Mouse (Mus musculus) urinary bladder, postnatal 25 days (tissue): ENCODE measurements around the gene Tmem33.

Experiments used
- DNase-seq: peaks from one replicate; pipeline ENCODE4 v3.0.0; 2022; ENCODE audit warnings: low spot score

The Tmem33 gene

GRCm38 (mm10) chr5:67260531-67261371 is at the start of gene Tmem33:
Gene Tmem33 (plus strand): TSS chr5:67260565.
- DNase-seq, result peak; percentile 80

- no peak for DNase-seq
Observed at GRCm38 (mm10) chr5:67213168-67213567, 47.2 kb upstream of the Tmem33 start.

DNA sequence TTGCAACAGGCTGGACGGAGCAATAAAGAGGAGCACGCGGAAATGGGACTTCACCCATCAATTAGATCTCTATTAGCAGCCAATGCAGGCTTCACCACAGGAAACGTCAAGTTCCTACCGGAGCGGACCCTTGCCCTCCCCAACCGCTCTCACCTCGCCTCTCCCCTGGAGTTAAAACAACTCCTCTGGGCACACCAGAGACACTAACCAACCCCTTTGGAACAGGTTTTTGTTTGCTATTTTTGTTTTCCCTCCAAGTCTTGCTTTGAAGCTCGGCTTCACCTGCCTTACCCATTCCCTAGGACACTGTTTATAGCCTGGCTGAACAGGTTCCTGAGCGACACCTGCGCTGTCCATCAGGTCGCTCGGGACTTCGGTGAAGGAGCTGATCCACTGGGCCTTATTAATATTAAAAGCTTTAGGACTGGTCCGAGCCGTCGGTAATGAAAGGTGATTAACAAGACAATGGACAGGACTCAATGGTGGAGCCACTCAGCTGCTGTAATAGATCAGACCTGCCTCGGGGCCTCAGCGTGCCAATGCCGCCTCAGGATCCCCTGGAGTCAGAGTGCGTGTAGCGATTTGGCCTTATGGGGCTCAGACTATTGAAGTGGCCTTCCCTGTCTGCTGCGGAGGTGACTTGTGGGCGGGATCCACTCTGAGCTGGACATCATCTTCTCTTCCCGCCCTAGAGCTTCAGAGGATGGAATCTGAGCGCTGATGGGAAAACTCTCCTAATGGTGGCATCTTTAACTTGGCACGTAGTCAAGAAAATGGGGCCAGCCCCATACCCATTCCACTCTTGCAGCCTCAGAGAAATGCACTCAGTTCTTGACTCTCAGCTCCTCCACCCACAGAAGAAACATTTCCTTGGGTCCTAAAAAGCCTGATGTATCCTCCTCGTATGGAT is 45.0 kb upstream of the Tmem33 start:
- DNase-seq, result no peak

- DNase-seq, result no peak
Observed at GRCm38 (mm10) chr5:67216031-67216778, 44.2 kb upstream of the Tmem33 start.

DNA sequence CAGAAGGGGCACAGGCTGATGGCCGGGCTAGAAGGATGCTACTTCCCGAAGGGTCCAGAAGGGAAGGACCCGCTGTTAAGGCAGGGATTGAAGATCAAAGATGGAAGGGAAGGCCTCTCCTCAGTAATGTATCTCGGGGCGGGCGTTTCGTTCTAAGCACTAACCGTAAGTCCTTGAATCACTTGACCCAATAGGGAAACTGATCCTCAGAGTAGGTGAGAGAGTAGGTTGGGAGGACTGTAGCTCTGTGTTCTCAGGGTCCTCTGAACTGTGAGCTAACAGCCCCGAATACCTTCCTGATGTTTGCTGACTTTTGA is 43.6 kb upstream of the Tmem33 start:
- DNase-seq, result no peak

- DNase-seq, result no peak
Observed at GRCm38 (mm10) chr5:67221901-67222300, 38.5 kb upstream of the Tmem33 start.

GRCm38 (mm10) chr5:67222440-67223390 is 37.6 kb upstream of the Tmem33 start:
- no peak for DNase-seq

DNA sequence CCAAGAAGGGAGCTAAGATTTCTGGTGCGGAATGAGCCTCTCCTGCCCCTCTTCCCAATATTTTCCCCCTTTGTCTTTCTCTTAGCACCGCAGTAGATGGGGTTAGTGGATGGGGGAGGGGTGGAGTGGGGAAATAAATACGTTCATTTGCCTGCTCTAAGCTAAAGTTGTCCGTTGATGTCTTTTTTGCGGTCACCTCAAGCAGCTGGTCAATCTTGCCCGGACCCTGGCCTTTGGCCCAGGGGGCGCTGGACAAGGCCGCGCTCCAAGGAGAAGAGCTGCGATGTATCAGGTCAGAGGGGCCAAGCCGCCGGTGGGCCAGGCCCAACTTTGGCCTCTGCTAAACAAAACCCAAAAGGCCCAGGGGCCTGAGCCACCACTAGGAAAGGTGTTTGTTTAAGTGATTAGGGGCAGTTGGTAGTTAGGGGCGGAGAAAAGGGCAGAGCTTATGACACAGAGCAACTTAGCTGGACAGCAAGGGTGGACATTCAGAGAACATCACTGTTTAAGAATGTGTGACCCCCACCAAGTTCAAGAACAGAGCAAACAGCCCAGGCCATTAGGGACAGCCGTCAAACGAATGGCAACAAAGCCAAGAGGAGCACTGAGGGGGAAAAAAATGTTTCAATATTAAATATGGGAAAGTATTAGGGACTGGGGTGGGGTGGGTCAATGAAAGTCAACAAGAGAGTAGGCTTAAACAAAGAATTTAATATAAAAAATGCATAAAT is 36.8 kb upstream of the Tmem33 start:
- DNase-seq, result no peak

DNA sequence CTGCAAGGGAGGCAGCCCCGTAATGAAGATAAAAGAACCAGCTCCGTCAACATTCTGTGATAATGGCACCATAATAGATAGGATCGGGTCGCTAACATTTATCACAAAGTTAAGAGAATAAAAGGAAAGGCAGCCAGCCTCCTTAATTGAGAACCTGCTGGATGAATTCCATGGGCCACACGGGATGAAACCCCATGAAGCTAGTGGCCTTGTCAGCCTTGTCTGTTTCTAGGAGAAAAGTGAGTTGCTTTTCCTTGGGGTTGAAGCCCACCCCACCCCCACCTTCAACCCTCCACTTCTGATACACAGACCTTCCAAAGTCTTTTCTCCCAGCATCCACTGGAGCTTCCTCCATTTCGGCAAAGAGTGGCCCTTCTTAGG is 36.3 kb upstream of the Tmem33 start:
- no peak for DNase-seq

DNA sequence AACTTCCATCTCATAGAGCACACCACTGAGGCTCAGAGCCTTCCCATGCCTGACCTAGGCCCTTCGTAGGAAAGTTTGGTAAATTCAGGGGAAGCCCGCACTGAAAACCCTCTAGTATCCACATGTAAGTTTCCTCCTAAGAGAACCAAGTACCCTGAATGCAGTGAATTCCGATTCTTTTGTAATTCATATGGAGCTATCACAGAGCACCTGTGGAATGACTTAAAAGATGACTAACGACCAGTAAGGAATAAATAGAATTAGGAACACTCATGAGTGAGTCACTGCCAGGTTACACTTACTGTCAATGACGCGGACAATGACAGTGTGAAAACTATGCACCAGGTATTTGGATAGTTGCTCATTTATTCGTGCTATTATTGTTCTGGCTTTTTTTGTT is 34.6 kb upstream of the Tmem33 start:
- no peak for DNase-seq

GRCm38 (mm10) chr5:67227261-67227660 is 33.1 kb upstream of the Tmem33 start:
- DNase-seq, result no peak

- DNase-seq, result no peak
Observed at GRCm38 (mm10) chr5:67227682-67228444, 32.5 kb upstream of the Tmem33 start.

DNA sequence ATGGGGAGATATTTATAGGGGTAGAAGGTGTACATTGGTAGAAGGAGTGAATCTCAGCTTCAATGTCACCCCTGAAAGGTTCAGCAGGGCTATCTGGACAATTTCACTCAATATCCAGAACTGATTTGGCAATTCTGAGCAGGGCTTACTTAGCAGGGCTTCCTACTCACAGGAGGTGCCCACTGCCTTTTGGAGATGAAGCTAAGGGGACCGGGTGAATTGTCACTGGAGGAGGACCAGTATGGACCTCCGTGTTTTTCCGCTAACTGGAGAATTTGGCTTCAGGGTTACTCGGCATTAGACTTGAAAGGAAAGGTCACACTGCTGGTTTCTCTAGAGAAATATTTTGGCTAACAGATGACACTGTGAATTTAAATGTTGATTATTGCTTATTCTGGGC is 25.7 kb upstream of the Tmem33 start:
- DNase-seq, result no peak

DNA sequence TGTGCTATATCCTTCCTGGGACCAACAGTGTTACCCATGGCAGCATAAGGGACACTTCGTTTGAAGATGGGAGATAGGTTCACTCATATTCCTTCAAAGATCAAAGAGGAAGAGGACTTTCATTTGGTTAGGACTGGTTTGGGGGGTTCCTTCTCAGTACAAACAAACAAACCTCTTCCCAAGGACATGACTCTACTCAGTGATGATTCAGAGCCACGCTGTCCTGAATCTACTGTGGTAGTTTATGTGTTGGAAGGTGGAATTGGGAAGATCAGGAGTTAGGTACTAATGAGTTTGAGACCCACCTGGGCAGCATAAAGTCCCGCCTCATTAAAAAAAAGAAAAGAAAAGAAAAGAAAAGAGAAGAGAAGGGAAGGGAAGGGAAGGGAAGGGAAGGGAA is 24.9 kb upstream of the Tmem33 start:
- DNase-seq, result no peak

GRCm38 (mm10) chr5:67236601-67237000 is 23.8 kb upstream of the Tmem33 start:
- DNase-seq, result no peak

GRCm38 (mm10) chr5:67238303-67238702 is 22.1 kb upstream of the Tmem33 start:
- DNase-seq, result no peak

DNA sequence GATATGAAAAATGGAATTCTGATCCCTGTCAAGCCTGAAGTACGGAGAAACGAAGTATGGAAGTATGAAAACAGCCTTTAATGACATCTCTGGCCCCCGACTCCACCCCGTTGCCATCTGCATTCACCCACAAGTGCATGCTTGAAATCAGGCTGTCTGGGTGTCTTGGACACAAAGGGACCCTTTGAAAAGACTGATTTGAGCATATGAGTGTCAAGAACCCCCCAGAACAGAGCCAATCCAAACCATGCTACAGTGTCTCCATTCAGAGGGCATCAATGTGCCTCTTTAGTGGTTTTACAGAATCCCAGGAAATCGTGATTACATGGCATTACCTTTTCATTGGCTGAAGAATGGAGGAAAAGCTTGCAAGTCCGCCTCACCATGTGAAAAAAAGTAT is 18.7 kb upstream of the Tmem33 start:
- DNase-seq, result no peak

DNA sequence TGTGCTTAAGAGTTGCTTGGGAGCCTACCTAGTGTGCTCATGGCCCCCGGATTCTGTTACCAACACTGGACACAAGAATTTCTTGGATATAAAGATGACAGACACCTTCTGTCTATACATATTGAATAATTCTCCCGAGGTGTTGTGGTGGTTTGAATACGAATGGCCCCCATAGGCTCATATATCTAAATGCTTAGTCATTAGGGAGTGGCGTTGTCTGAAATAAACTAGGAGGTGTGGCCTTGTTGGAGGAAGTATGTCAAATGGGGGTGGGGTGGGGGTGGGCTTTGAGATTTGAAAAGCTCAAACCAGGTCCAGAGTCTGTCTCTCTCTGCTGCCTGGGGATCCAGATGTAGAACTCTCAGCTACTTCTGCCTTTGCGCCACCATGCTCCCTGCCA is 17.1 kb upstream of the Tmem33 start:
- DNase-seq, result no peak

- no peak for DNase-seq
Observed at GRCm38 (mm10) chr5:67252261-67252660, 8.1 kb upstream of the Tmem33 start.

- DNase-seq, result no peak
Observed at GRCm38 (mm10) chr5:67255664-67256063, 4.7 kb upstream of the Tmem33 start.
